Mouse (Mus musculus) inflammation-experienced regulatory T-cells, adult 16 weeks (primary cell): ENCODE results near the gene Odr4. TPM values are rescaled to one million over a fixed set of nuclear protein-coding genes. Genes with fewer than 3 reads are reported as not detected.

Experiments
- polyA plus RNA-seq: library from polyadenylated mRNA; unstranded; fragments of 100-300 nt; shearing (Covaris generic); gene quantifications from one replicate; pipeline ENCODE4 v1.2.1, GENCODE M21; 2017

Gene Odr4
- polyA plus RNA-seq: 35.9 TPM

GRCm38 (mm10) chr1:150392638-150393487, at the start of gene Odr4, which contains the start of gene Tpr:
Odr4 (minus strand) TSS chr1:150393080.
Tpr (plus strand) TSS chr1:150392838.

GRCm38 (mm10) chr1:150319205-150319604, 73.7 kb downstream of the Odr4 start, which contains the start of gene Pdc:
Pdc (plus strand) TSS chr1:150319417.

Other genes starting within 250 kb of the Odr4 start
- gene Pdc, start 73.7 kb downstream of the Odr4 start, polyA plus RNA-seq: not detected
- gene Tpr, start 242 bp downstream of the Odr4 start, polyA plus RNA-seq: 179 TPM
- gene Prg4, start 73.1 kb upstream of the Odr4 start, polyA plus RNA-seq: 35.4 TPM